Mouse (Mus musculus): ENCODE results near the gene Trappc13. TPM values are rescaled to one million over a fixed set of nuclear protein-coding genes. Genes with fewer than 3 reads are reported as not detected.
"Not testable (repeated sequence)": the region's sequence is repeated elsewhere in the genome, so short reads cannot be mapped to it uniquely, and the experiment has no call there.

Trappc13 gene
- total RNA-seq (2014; rRNA removed; ENCODE audit: low replicate concordance) (28.3 and 35.4 TPM in 2 replicates), polyA plus RNA-seq (2015; fragmentation: Nextera tagmentation; extraction: Ambion mirVana) (33.1 and 38.8 TPM in 2 replicates)

- ATAC-seq (ENCODE audit: insufficient read depth, low read depth) (peak; percentile 85), DNase-seq (ENCODE audit: low spot score) (peak; percentile 41)
- Histone ChIP-seq H3K4me2 (ENCODE audit: low read depth, low read length) (peak within 1 kb of the TSS; percentile 94), H3K9me3 (replicated peaks; ENCODE audit: control insufficient read depth, low read length) (no peaks in the 10 kb centered on the region), H3K27me3 (ENCODE audit: control insufficient read depth, insufficient read depth, low read length) (no peaks in the 10 kb centered on the region), H3K27ac (ENCODE audit: low read depth) (peak within 1 kb of the TSS; percentile 87), H3K9ac (replicated peaks; ENCODE audit: low read depth, low read length) (peak within 1 kb of the TSS; percentile 88), H3K4me3 (ENCODE audit: low read depth, low read length) (peak within 1 kb of the TSS; percentile 98), H3K36me3 (replicated peaks; ENCODE audit: control insufficient read depth, insufficient read depth, low read length) (peaks cover 18% of the 10 kb centered on the region; the same call in 1 of the 2 replicates), H3K4me1 (ENCODE audit: control insufficient read depth, insufficient read depth) (peaks cover 14% of the 10 kb centered on the region)
- TF ChIP-seq CTCF (IDR thresholded peaks at IDR 0.05; ENCODE audit: low read depth) = no peak
- under 1% methylated on average over 32 of the region's 32 CpGs for WGBS
Observed at GRCm38 (mm10) chr13:104177796-104178649, at the start of gene Trappc13. Gene Trappc13 (minus strand): TSS chr13:104178469.

DNA sequence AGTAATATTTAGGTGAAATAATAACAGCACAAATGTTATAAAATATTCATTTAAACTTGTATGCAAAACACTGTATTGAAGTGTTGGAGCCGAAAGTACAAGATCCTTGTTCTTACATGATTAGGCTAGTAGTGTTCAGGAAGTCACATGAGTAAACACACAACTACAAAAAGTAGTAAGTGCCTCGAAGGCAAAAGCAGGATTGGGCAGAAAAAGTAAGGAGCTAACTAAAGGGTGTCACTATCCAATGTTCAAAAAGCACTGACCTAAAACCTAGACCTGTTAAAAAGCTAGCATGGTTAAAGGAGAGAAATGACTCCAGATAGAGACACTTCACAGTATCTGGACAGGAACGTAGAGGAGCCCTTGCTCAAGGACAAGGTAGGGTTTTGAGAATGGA, 49.2 kb upstream of the Trappc13 start:
- H3K9ac ChIP-seq (replicated peaks; ENCODE audit: low read depth, low read length) = no peak overlapping the region
- no peak for DNase-seq (ENCODE audit: low spot score)
- H3K9me3 ChIP-seq (replicated peaks; ENCODE audit: control insufficient read depth, low read length) = no peaks in the 10 kb centered on the region
- WGBS = 36% methylated on average over 3 of the region's 3 CpGs
- H3K36me3 ChIP-seq (replicated peaks; ENCODE audit: control insufficient read depth, insufficient read depth, low read length) = peaks cover 4% of the 10 kb centered on the region; the same call in 1 of the 2 replicates
- peak overlapping the region; percentile 73 for H3K4me2 ChIP-seq (ENCODE audit: low read depth, low read length)
- H3K27me3 ChIP-seq (ENCODE audit: control insufficient read depth, insufficient read depth, low read length) = no peaks in the 10 kb centered on the region
- peak overlapping the region; percentile 93 for H3K4me3 ChIP-seq (ENCODE audit: low read depth, low read length)
- peaks cover 16% of the 10 kb centered on the region for H3K4me1 ChIP-seq (ENCODE audit: control insufficient read depth, insufficient read depth)
- no peak for ATAC-seq (ENCODE audit: insufficient read depth, low read depth)
- no peak overlapping the region for H3K27ac ChIP-seq (ENCODE audit: low read depth)
- TF ChIP-seq CTCF (IDR thresholded peaks at IDR 0.05; ENCODE audit: low read depth) = no peak
- no peak for TF ChIP-seq EP300 (IDR thresholded peaks at IDR 0.05; ENCODE audit: low read depth)

DNA sequence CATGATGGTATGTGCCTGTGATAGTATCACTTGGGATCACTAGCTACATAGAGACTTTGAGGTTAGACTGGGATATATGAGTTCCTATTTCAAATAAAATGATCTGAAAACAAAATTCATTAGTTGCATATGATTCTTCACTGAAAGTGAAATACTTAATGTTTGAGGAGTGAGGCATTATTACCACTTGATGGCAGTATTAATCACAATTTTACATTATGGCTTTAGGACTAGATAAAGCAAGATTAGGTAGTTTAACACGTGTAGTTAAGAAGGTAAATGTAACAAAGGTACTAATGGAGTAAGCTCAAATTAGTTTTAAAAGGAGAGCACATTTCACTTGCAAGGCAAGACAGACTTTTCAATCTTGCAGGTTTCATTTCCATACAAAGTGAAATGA, 26.0 kb upstream of the Trappc13 start:
- Histone ChIP-seq H3K27ac (ENCODE audit: low read depth) (no peak overlapping the region), H3K9me3 (replicated peaks; ENCODE audit: control insufficient read depth, low read length) (no peaks in the 10 kb centered on the region), H3K36me3 (replicated peaks; ENCODE audit: control insufficient read depth, insufficient read depth, low read length) (peaks cover 37% of the 10 kb centered on the region), H3K27me3 (ENCODE audit: control insufficient read depth, insufficient read depth, low read length) (no peaks in the 10 kb centered on the region), H3K4me1 (ENCODE audit: control insufficient read depth, insufficient read depth) (no peaks in the 10 kb centered on the region), H3K4me3 (ENCODE audit: low read depth, low read length) (no peak overlapping the region), H3K9ac (replicated peaks; ENCODE audit: low read depth, low read length) (no peak overlapping the region), H3K4me2 (ENCODE audit: low read depth, low read length) (no peak overlapping the region)
- TF ChIP-seq EP300 (IDR thresholded peaks at IDR 0.05; ENCODE audit: low read depth) = no peak
- no peak for ATAC-seq (ENCODE audit: insufficient read depth, low read depth)
- no peak for DNase-seq (ENCODE audit: low spot score)
- WGBS = 49% methylated on average over 1 of the region's 1 CpGs

- not testable (repeated sequence) for ATAC-seq (ENCODE audit: insufficient read depth, low read depth); H3K27me3 ChIP-seq (ENCODE audit: control insufficient read depth, insufficient read depth, low read length); H3K4me1 ChIP-seq (ENCODE audit: control insufficient read depth, insufficient read depth); H3K9me3 ChIP-seq (replicated peaks; ENCODE audit: control insufficient read depth, low read length); H3K4me3 ChIP-seq (ENCODE audit: low read depth, low read length); DNase-seq (ENCODE audit: low spot score); H3K9ac ChIP-seq (replicated peaks; ENCODE audit: low read depth, low read length); H3K4me2 ChIP-seq (ENCODE audit: low read depth, low read length); H3K27ac ChIP-seq (ENCODE audit: low read depth)
- peaks cover 33% of the 10 kb centered on the region for H3K36me3 ChIP-seq (replicated peaks; ENCODE audit: control insufficient read depth, insufficient read depth, low read length)
Observed at GRCm38 (mm10) chr13:104195891-104196290, 17.6 kb upstream of the Trappc13 start.

GRCm38 (mm10) chr13:104187357-104187756, 9.1 kb upstream of the Trappc13 start:
- 51% methylated on average over 4 of the region's 4 CpGs for WGBS
- Histone ChIP-seq H3K27ac (ENCODE audit: low read depth) (no peak overlapping the region), H3K4me2 (ENCODE audit: low read depth, low read length) (no peak overlapping the region), H3K27me3 (ENCODE audit: control insufficient read depth, insufficient read depth, low read length) (no peaks in the 10 kb centered on the region), H3K9me3 (replicated peaks; ENCODE audit: control insufficient read depth, low read length) (no peaks in the 10 kb centered on the region), H3K9ac (replicated peaks; ENCODE audit: low read depth, low read length) (no peak overlapping the region), H3K4me3 (ENCODE audit: low read depth, low read length) (no peak overlapping the region), H3K36me3 (replicated peaks; ENCODE audit: control insufficient read depth, insufficient read depth, low read length) (peaks cover 50% of the 10 kb centered on the region), H3K4me1 (ENCODE audit: control insufficient read depth, insufficient read depth) (no peaks in the 10 kb centered on the region)
- no peak for ATAC-seq (ENCODE audit: insufficient read depth, low read depth)
- TF ChIP-seq EP300 (IDR thresholded peaks at IDR 0.05; ENCODE audit: low read depth) (no peak), CTCF (IDR thresholded peaks at IDR 0.05; ENCODE audit: low read depth) (no peak)
- no peak for DNase-seq (ENCODE audit: low spot score)

All from heart, postnatal 0 days (tissue).